Comparison of ENCODE assay signal across 28 mouse cellular contexts in genomic region chr1:170009296-170009695, GRCm38 (mm10).
"Had no signal": no experiment of that assay in that cellular context is flagged by ENCODE, and none has a peak within 500 bp of the region (broad histone marks: within the 10 kb centered on the region; RNA-seq: fewer than 3 reads in every experiment).

No protein-coding gene starts in this region.

- H3K27me3 ChIP-seq: heart, embryonic 13.5 days; heart, embryonic 15.5 days; hindbrain, embryonic 13.5 days; hindbrain, embryonic 15.5 days; kidney, embryonic 15.5 days; limb, embryonic 12.5 days; liver, embryonic 13.5 days; liver, embryonic 15.5 days had no signal

- H3K4me3 ChIP-seq: heart, embryonic 13.5 days; heart, embryonic 15.5 days; hindbrain, embryonic 13.5 days; hindbrain, embryonic 15.5 days; kidney, embryonic 15.5 days; left cerebral cortex, adult 2 months; limb, embryonic 10.5 days; limb, embryonic 12.5 days; liver, embryonic 13.5 days; liver, embryonic 15.5 days had no signal

- H3K4me2 ChIP-seq: heart, embryonic 11.5 days; heart, embryonic 13.5 days; heart, embryonic 15.5 days; hindbrain, embryonic 13.5 days; hindbrain, embryonic 15.5 days; kidney, embryonic 15.5 days; limb, embryonic 12.5 days; liver, embryonic 11.5 days; liver, embryonic 13.5 days; liver, embryonic 15.5 days had no signal

- H3K27ac ChIP-seq: heart, embryonic 13.5 days; heart, embryonic 15.5 days; hindbrain, embryonic 13.5 days; hindbrain, embryonic 15.5 days; hindbrain, postnatal 0 days; kidney, embryonic 15.5 days; kidney, postnatal 0 days; left cerebral cortex, adult 2 months; limb, embryonic 10.5 days; limb, embryonic 12.5 days; liver, embryonic 13.5 days; liver, embryonic 15.5 days had no signal

- ATAC-seq: hindbrain, postnatal 0 days; intestine, embryonic 16.5 days; liver, postnatal 0 days had no signal

- H3K9me3 ChIP-seq: heart, embryonic 13.5 days; heart, embryonic 15.5 days; hindbrain, embryonic 13.5 days; hindbrain, embryonic 15.5 days; kidney, embryonic 15.5 days; limb, embryonic 10.5 days; limb, embryonic 12.5 days; liver, embryonic 13.5 days; liver, embryonic 15.5 days had no signal

- H3K4me1 ChIP-seq: hindbrain, embryonic 13.5 days; hindbrain, embryonic 15.5 days; limb, embryonic 10.5 days; limb, embryonic 12.5 days; liver, embryonic 13.5 days; liver, embryonic 15.5 days had no signal

- DNase-seq: gastrocnemius, postnatal 14 days; gastrocnemius, postnatal 36 days; heart, adult 18-20 months; heart, postnatal 14 days; heart, postnatal 36 days; kidney, adult 11 months; kidney, adult 2 months; kidney, adult 9 months; kidney, postnatal 14 days; kidney, postnatal 36 days; layer of hippocampus, adult 9-11 months; liver; liver, embryonic 13.5 days; liver, postnatal 0 days had no signal

- H3K9ac ChIP-seq: heart, embryonic 13.5 days; heart, embryonic 15.5 days; hindbrain, embryonic 13.5 days; hindbrain, embryonic 15.5 days; kidney, embryonic 15.5 days; limb, embryonic 12.5 days; liver, embryonic 13.5 days; liver, embryonic 15.5 days; liver, postnatal 0 days had no signal

- H3K36me3 ChIP-seq: heart, embryonic 15.5 days; hindbrain, embryonic 13.5 days; hindbrain, embryonic 15.5 days; kidney, embryonic 15.5 days; liver, embryonic 13.5 days; liver, embryonic 15.5 days had no signal
